Mouse (Mus musculus) left cerebral cortex, adult 6 months (tissue): ENCODE measurements around the gene Gm10282. TPM values are rescaled to one million over a fixed set of nuclear protein-coding genes. Genes with fewer than 3 reads are reported as not detected.

Experiments
- long read RNA-seq, 2 experiments: library from polyadenylated mRNA; unstranded; transcript quantifications; one replicate each; pipeline ENCODE4 v2.0.0; 2019 to 2020
- polyA plus RNA-seq: library from polyadenylated mRNA; unstranded; fragments of <200 nt; fragmentation: Nextera tagmentation; gene quantifications from 2 replicates; pipeline ENCODE4 v1.2.3, GENCODE M21; 2021

The Gm10282 gene
- 7.1 and 8.5 TPM in 2 replicates for polyA plus RNA-seq
- long read RNA-seq, experiment 1, partial matches to known transcripts = 0 of 2 reads
- long read RNA-seq, experiment 1, other reads (novel, unspliced or antisense) = 0 of 2 reads
- long read RNA-seq, experiment 2, transcript Gm10282-201 (1 exons, 1,151 nt) = major isoform, 8 of 8 reads
- long read RNA-seq, experiment 2, partial matches to known transcripts = 0 of 8 reads
- long read RNA-seq, experiment 2, other reads (novel, unspliced or antisense) = 0 of 8 reads

GRCm38 (mm10) chr8:72305210-72305905 is at the start of gene Gm10282:
TSS of gene Gm10282 (minus strand) at chr8:72305260.

GRCm38 (mm10) chr8:72318801-72319322 is 13.8 kb upstream of the Gm10282 start, which contains the start of gene Klf2:
TSS of gene Klf2 (plus strand) at chr8:72319033.

Other genes with a start within 250 kb of the Gm10282 start
- not detected in 2 replicates for gene Olfr373, start 222.1 kb downstream of the Gm10282 start, polyA plus RNA-seq
- not detected in 2 replicates for gene Olfr374, start 198.2 kb downstream of the Gm10282 start, polyA plus RNA-seq
- gene Tpm4, start 170.3 kb downstream of the Gm10282 start, polyA plus RNA-seq = 25.2 and 27.4 TPM in 2 replicates
- 42.4 and 62.1 TPM in 2 replicates for gene Rab8a, start 144.1 kb downstream of the Gm10282 start, polyA plus RNA-seq
- 0.16 TPM in 1 of 2 replicates, not detected in the other for gene Hsh2d, start 115.6 kb downstream of the Gm10282 start, polyA plus RNA-seq
- not detected in 2 replicates for gene Cib3, start 92.4 kb downstream of the Gm10282 start, polyA plus RNA-seq
- gene Gm11034, start 91.6 kb downstream of the Gm10282 start, polyA plus RNA-seq = not detected in 2 replicates
- 48.0 and 64.8 TPM in 2 replicates for gene Fam32a, start 85.5 kb downstream of the Gm10282 start, polyA plus RNA-seq
- gene Ap1m1, start 65.2 kb downstream of the Gm10282 start, polyA plus RNA-seq = 80.9 and 92.7 TPM in 2 replicates
- 0.70 and 14.4 TPM in 2 replicates for gene Klf2, start 13.8 kb upstream of the Gm10282 start, polyA plus RNA-seq
- 19.7 and 21.9 TPM in 2 replicates for gene Eps15l1, start 116.2 kb upstream of the Gm10282 start, polyA plus RNA-seq
- 1.0 and 1.5 TPM in 2 replicates for gene Calr3, start 138.6 kb upstream of the Gm10282 start, polyA plus RNA-seq
- gene 1700030K09Rik, start 138.6 kb upstream of the Gm10282 start, polyA plus RNA-seq = 6.7 and 7.6 TPM in 2 replicates
- 16.7 and 33.9 TPM in 2 replicates for gene Cherp, start 170.0 kb upstream of the Gm10282 start, polyA plus RNA-seq
- 4.6 and 5.0 TPM in 2 replicates for gene Slc35e1, start 187.4 kb upstream of the Gm10282 start, polyA plus RNA-seq
- gene Med26, start 243.0 kb upstream of the Gm10282 start, polyA plus RNA-seq = 2.9 and 7.0 TPM in 2 replicates